In genomic region chr9:104306734-104307133, GRCm38 (mm10) we compare ENCODE assay signal across 8 mouse cellular contexts. TPM values are rescaled to one million over a fixed set of nuclear protein-coding genes. Genes with fewer than 3 reads are reported as not detected.
DNase-seq lines count a peak whose midpoint lies in the region; ATAC-seq and TF ChIP-seq lines count a peak whose summit lies in the region.

No protein-coding gene starts in this region.

- H3K36me3 ChIP-seq in forebrain, embryonic 11.5 days (ENCODE audit: control insufficient read depth, insufficient read depth, low read length): no peaks in the 10 kb centered on the region
- no peaks in the 10 kb centered on the region for H3K36me3 ChIP-seq in forebrain, embryonic 13.5 days (ENCODE audit: poor library complexity, severe bottlenecking)
- H3K36me3 ChIP-seq in heart, embryonic 10.5 days: no peaks in the 10 kb centered on the region
- no peaks in the 10 kb centered on the region for H3K36me3 ChIP-seq in midbrain, postnatal 0 days (ENCODE audit: insufficient read depth, low read length)
- no peaks in the 10 kb centered on the region for H3K36me3 ChIP-seq in stomach, postnatal 0 days (ENCODE audit: control insufficient read depth, insufficient read depth, low read length)

- H3K27ac ChIP-seq in forebrain, embryonic 11.5 days (ENCODE audit: low read depth, low read length): no peak overlapping the region
- H3K27ac ChIP-seq in forebrain, embryonic 13.5 days: no peak overlapping the region
- no peak overlapping the region for H3K27ac ChIP-seq in heart, embryonic 10.5 days
- H3K27ac ChIP-seq in midbrain, postnatal 0 days (ENCODE audit: low read depth, low read length): no peak overlapping the region
- H3K27ac ChIP-seq in stomach, postnatal 0 days (replicated peaks): no peak overlapping the region

- H3K9me3 ChIP-seq in forebrain, embryonic 11.5 days (ENCODE audit: control insufficient read depth, low read length): no peaks in the 10 kb centered on the region
- H3K9me3 ChIP-seq in forebrain, embryonic 13.5 days (replicated peaks): no peaks in the 10 kb centered on the region
- no peaks in the 10 kb centered on the region for H3K9me3 ChIP-seq in heart, embryonic 10.5 days
- H3K9me3 ChIP-seq in midbrain, postnatal 0 days (ENCODE audit: low read length): no peaks in the 10 kb centered on the region
- H3K9me3 ChIP-seq in stomach, postnatal 0 days (ENCODE audit: control insufficient read depth, low read length): no peaks in the 10 kb centered on the region

- 0 out of 2 replicates have a peak, but pooled peaks have one; percentile 30 for ATAC-seq in forebrain, embryonic 11.5 days (replicated peaks; ENCODE audit: low FRiP score)
- no peak for ATAC-seq in forebrain, embryonic 13.5 days
- ATAC-seq in common myeloid progenitor, adult 5-6 weeks (replicated peaks; ENCODE audit: low read depth, poor library complexity, severe bottlenecking): peak; percentile 93
- ATAC-seq in midbrain, postnatal 0 days (ENCODE audit: low FRiP score): no peak
- peak; percentile 51; the same call in 1 of the 2 replicates for ATAC-seq in stomach, postnatal 0 days (ENCODE audit: low FRiP score, low TSS enrichment)

- H3K4me1 ChIP-seq in forebrain, embryonic 11.5 days (replicated peaks; ENCODE audit: control insufficient read depth, insufficient read depth, low read length): no peaks in the 10 kb centered on the region
- H3K4me1 ChIP-seq in forebrain, embryonic 13.5 days: no peaks in the 10 kb centered on the region
- no peaks in the 10 kb centered on the region for H3K4me1 ChIP-seq in heart, embryonic 10.5 days
- no peaks in the 10 kb centered on the region for H3K4me1 ChIP-seq in midbrain, postnatal 0 days (ENCODE audit: insufficient read depth, low read length)
- no peaks in the 10 kb centered on the region for H3K4me1 ChIP-seq in stomach, postnatal 0 days (replicated peaks; ENCODE audit: control insufficient read depth, insufficient read depth)

- TF ChIP-seq EP300 in stomach, postnatal 0 days (optimal IDR thresholded peaks at IDR 0.05): no peak

- DNase-seq in forebrain, embryonic 11.5 days (ENCODE audit: low spot score): peak; percentile 86
- peak; percentile 82 for DNase-seq in ZHBTc4 (ENCODE audit: low read depth, low spot score)
- peak; percentile 79 for DNase-seq in heart, embryonic 10.5 days (ENCODE audit: low spot score)
- peak; percentile 38 for DNase-seq in left cerebral cortex, adult 11 months (ENCODE audit: low spot score)
- DNase-seq in midbrain, postnatal 0 days (ENCODE audit: low spot score): peak; percentile 75
- peak; percentile 85 for DNase-seq in stomach, postnatal 0 days (ENCODE audit: low spot score)

- TF ChIP-seq CTCF in midbrain, postnatal 0 days (IDR thresholded peaks at IDR 0.05): peak; percentile 85
- TF ChIP-seq CTCF in stomach, postnatal 0 days (IDR thresholded peaks at IDR 0.05; ENCODE audit: low read depth): peak; percentile 97

- no peaks in the 10 kb centered on the region for H3K27me3 ChIP-seq in forebrain, embryonic 11.5 days (ENCODE audit: control insufficient read depth, insufficient read depth, low read length)
- no peaks in the 10 kb centered on the region for H3K27me3 ChIP-seq in forebrain, embryonic 13.5 days
- H3K27me3 ChIP-seq in heart, embryonic 10.5 days (ENCODE audit: insufficient read depth, poor library complexity, severe bottlenecking): no peaks in the 10 kb centered on the region
- no peaks in the 10 kb centered on the region for H3K27me3 ChIP-seq in midbrain, postnatal 0 days (ENCODE audit: insufficient read depth, low read length)
- no peaks in the 10 kb centered on the region for H3K27me3 ChIP-seq in stomach, postnatal 0 days (ENCODE audit: control insufficient read depth, insufficient read depth, low read length)

- no peak overlapping the region for H3K4me3 ChIP-seq in forebrain, embryonic 11.5 days (ENCODE audit: low read depth, low read length)
- no peak overlapping the region for H3K4me3 ChIP-seq in forebrain, embryonic 13.5 days
- no peak overlapping the region for H3K4me3 ChIP-seq in heart, embryonic 10.5 days
- no peak overlapping the region for H3K4me3 ChIP-seq in midbrain, postnatal 0 days (ENCODE audit: low read depth, low read length)
- no peak overlapping the region for H3K4me3 ChIP-seq in stomach, postnatal 0 days (ENCODE audit: low read depth, low read length)

- no peak overlapping the region for H3K4me2 ChIP-seq in forebrain, embryonic 11.5 days (ENCODE audit: low read depth, low read length, severe bottlenecking)
- no peak overlapping the region for H3K4me2 ChIP-seq in forebrain, embryonic 13.5 days
- no peak overlapping the region for H3K4me2 ChIP-seq in midbrain, postnatal 0 days (ENCODE audit: low read depth, low read length, poor library complexity, severe bottlenecking)
- no peak overlapping the region for H3K4me2 ChIP-seq in stomach, postnatal 0 days (replicated peaks; ENCODE audit: low read depth)

- no peak overlapping the region for H3K9ac ChIP-seq in forebrain, embryonic 11.5 days (ENCODE audit: low read length)
- H3K9ac ChIP-seq in forebrain, embryonic 13.5 days: no peak overlapping the region
- no peak overlapping the region for H3K9ac ChIP-seq in midbrain, postnatal 0 days (replicated peaks; ENCODE audit: low read length, poor library complexity, severe bottlenecking)
- H3K9ac ChIP-seq in stomach, postnatal 0 days (ENCODE audit: low read length): no peak overlapping the region

- 13% methylated on average over 6 of the region's 6 CpGs for WGBS in forebrain, embryonic 11.5 days
- 13% methylated on average over 6 of the region's 6 CpGs for WGBS in forebrain, embryonic 13.5 days
- 14% methylated on average over 6 of the region's 6 CpGs for WGBS in heart, embryonic 10.5 days
- 16% methylated on average over 6 of the region's 6 CpGs for WGBS in midbrain, postnatal 0 days
- 6% methylated on average over 6 of the region's 6 CpGs for WGBS in stomach, postnatal 0 days

RNA-seq across cellular contexts. Expression of gene Acpp, which starts 30.8 kb away (rescaled TPM):
- 0.31 and 0.40 TPM in 2 replicates for polyA plus RNA-seq in forebrain, embryonic 11.5 days (2014; fragmentation: Nextera tagmentation; extraction: Ambion mirVana)
- 0.14 TPM in 1 of 2 replicates, not detected in the other for polyA plus RNA-seq in forebrain, embryonic 13.5 days (2015; fragmentation: Nextera tagmentation; extraction: Ambion mirVana)
- total RNA-seq in common myeloid progenitor, adult 5-6 weeks (2017): 0.32 TPM in 1 of 2 replicates, not detected in the other
- polyA plus RNA-seq in heart, embryonic 10.5 days (2016; fragmentation: Nextera tagmentation; extraction: Ambion mirVana): 0.08 and 0.14 TPM in 2 replicates
- 1.3 and 2.4 TPM in 2 replicates for total RNA-seq in midbrain, postnatal 0 days (2014; rRNA removed)
- 0.53 TPM in 2 replicates for polyA plus RNA-seq in midbrain, postnatal 0 days (2015; fragmentation: Nextera tagmentation; extraction: Ambion mirVana)
- polyA plus RNA-seq in stomach, postnatal 0 days (2015; fragmentation: Nextera tagmentation; extraction: Ambion mirVana): 9.8 and 10.8 TPM in 2 replicates

RNA-seq across cellular contexts. Expression of gene Dnajc13, which starts 44.0 kb away (rescaled TPM):
- 23.2 and 24.1 TPM in 2 replicates for polyA plus RNA-seq in forebrain, embryonic 11.5 days (2014; fragmentation: Nextera tagmentation; extraction: Ambion mirVana)
- 16.7 and 18.6 TPM in 2 replicates for polyA plus RNA-seq in forebrain, embryonic 13.5 days (2015; fragmentation: Nextera tagmentation; extraction: Ambion mirVana)
- 42.0 and 48.6 TPM in 2 replicates for total RNA-seq in common myeloid progenitor, adult 5-6 weeks (2017)
- 21.5 and 23.6 TPM in 2 replicates for polyA plus RNA-seq in heart, embryonic 10.5 days (2016; fragmentation: Nextera tagmentation; extraction: Ambion mirVana)
- total RNA-seq in midbrain, postnatal 0 days (2014; rRNA removed): 74.2 and 76.4 TPM in 2 replicates
- polyA plus RNA-seq in midbrain, postnatal 0 days (2015; fragmentation: Nextera tagmentation; extraction: Ambion mirVana): 11.2 and 16.7 TPM in 2 replicates
- polyA plus RNA-seq in stomach, postnatal 0 days (2015; fragmentation: Nextera tagmentation; extraction: Ambion mirVana): 10.7 and 11.5 TPM in 2 replicates

Comparison
In these comparisons a context has a peak if more than half of its experiments do, and no peak if none do; other contexts are left out.
1. ATAC-seq: peak in forebrain, embryonic 11.5 days (single experiment), common myeloid progenitor, adult 5-6 weeks (single experiment) and stomach, postnatal 0 days (single experiment); none in forebrain, embryonic 13.5 days (single experiment) and midbrain, postnatal 0 days (single experiment).
2. Peak in every context shown above with its lines, with median percentiles within 50 percentile points of each other: DNase-seq.